Mouse (Mus musculus) liver, postnatal 0 days (tissue): ENCODE data around the gene Gm17657. TPM values are rescaled to one million over a fixed set of nuclear protein-coding genes. Genes with fewer than 3 reads are reported as not detected.
A peak's percentile ranks its signal among the peaks of the same experiment; 100 is the strongest.

Experiments used
- ATAC-seq: fragments of 200-750 bp; cut with Nextera tagmentation; 2 replicates; pipeline ENCODE4 v1.8.0; 2017; ENCODE audit warnings: mild to moderate bottlenecking, moderate library complexity
- DNase-seq: peaks from one replicate; pipeline ENCODE4 v3.0.0-alpha.2; 2016
- H3K27ac ChIP-seq: fragments of 300-500 bp; sonication (generic); 2 replicates; pipeline ENCODE4 v1.5.1; 2014; ENCODE audit warnings: antibody characterized with exemption, moderate library complexity, mild to moderate bottlenecking, low read depth
- H3K27me3 ChIP-seq: fragments of 300-500 bp; sonication (generic); 2 replicates; pipeline ENCODE4 v1.6.1; 2014; ENCODE audit warnings: low read length, control low read depth, mixed read lengths; ENCODE audit not compliant: insufficient read depth
- H3K36me3 ChIP-seq: fragments of 300-500 bp; sonication (generic); replicated peaks from 2 replicates; pipeline ENCODE4 v1.6.1; 2014; ENCODE audit warnings: mild to moderate bottlenecking, control low read depth, low read length, moderate library complexity, mixed read lengths; ENCODE audit not compliant: insufficient read depth
- H3K4me1 ChIP-seq: fragments of 300-500 bp; sonication (generic); 2 replicates; pipeline ENCODE4 v1.6.1; 2014; ENCODE audit warnings: antibody characterized with exemption, mild to moderate bottlenecking, control low read depth; ENCODE audit not compliant: insufficient read depth
- H3K4me2 ChIP-seq: fragments of 300-500 bp; sonication (generic); 2 replicates; pipeline ENCODE4 v1.6.1; 2014; ENCODE audit warnings: low read depth, mild to moderate bottlenecking, low read length, moderate library complexity, mixed read lengths
- H3K4me3 ChIP-seq: fragments of 300-500 bp; sonication (generic); 2 replicates; pipeline ENCODE4 v1.5.1; 2014; ENCODE audit warnings: low read depth, low read length
- H3K9ac ChIP-seq: fragments of 300-500 bp; sonication (generic); replicated peaks from 2 replicates; pipeline ENCODE4 v1.6.1; 2014; ENCODE audit warnings: mild to moderate bottlenecking, moderate library complexity
- H3K9me3 ChIP-seq: fragments of 300-500 bp; sonication (generic); 2 replicates; pipeline ENCODE4 v1.6.1; 2016; ENCODE audit warnings: mild to moderate bottlenecking, control low read depth, low read length, mixed read lengths
- CTCF ChIP-seq: sonication (generic); IDR thresholded peaks from 2 replicates; pipeline ENCODE4 v1.5.1; 2016; ENCODE audit warnings: antibody characterized with exemption, low read depth
- EP300 ChIP-seq: IDR thresholded peaks from 2 replicates; pipeline ENCODE4 v1.6.1; 2016; ENCODE audit warnings: antibody characterized with exemption, low read depth, mild to moderate bottlenecking
- WGBS: fragments of 180-500 bp; shearing (Covaris S2); extraction: QIAGEN DNeasy Blood & Tissue Kit; methylation state at CpG from one replicate; pipeline ENCODE4 v1.1.7; 2014; ENCODE audit not compliant: insufficient replicate concordance; 5-methylcytosine and 5-hydroxymethylcytosine counted together
- polyA plus RNA-seq: library from polyadenylated mRNA; unstranded; fragments of >200 nt; fragmentation: Nextera tagmentation; extraction: Ambion mirVana; gene quantifications from 2 replicates; pipeline ENCODE4 v1.2.1, GENCODE M21; 2015

The Gm17657 gene
- polyA plus RNA-seq, 1 experiment from 2014 or later: not detected

DNA sequence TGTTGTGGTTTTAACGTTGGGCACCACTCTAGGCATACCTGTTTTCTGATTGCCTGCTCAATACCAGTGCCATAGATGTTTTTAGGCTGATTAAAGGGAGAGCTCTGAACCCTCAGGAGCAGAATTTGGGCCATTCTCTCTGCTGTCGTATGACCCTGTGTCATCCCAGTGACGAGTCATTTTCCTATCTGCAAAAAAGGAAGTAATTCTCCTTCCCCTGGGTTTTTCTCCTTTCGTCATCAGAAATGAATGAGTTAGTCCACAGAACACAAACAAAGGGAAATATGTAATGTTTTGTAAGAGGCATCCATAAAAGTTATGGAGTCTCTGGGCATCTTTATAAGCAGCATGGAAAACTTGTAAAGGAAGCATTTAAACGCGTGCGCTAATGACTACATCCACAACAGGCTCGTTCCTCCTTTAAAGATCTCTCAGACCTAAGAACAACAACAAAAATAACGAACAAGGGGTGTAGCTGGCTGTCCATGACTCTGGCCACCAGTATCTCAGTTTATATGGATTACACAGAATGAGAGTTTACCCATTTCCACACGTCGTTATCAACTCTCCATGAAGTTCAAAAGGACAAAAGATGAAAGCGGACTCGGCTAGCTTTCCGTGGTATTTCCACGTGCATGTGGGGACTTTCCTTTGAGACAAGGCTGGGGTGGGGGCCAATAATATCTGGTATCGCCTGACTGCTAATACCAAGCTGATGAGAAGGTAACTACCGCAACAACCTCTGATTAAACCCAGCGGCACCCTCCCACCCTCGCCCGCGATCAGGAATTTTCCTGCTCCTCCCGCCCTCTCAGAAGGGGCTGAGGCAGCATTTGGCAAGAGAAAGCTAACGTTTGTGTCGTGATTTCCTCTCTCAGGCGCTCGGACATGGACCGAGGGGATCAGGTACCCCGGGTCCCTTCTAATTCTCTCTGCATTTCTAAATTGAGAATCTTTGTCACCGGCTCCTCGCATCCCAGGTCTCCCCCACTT is 60.2 kb downstream of the Gm17657 start:
- H3K27me3 ChIP-seq: no peaks in the 10 kb centered on the region
- DNase-seq (peak; percentile 69), ATAC-seq (no peak)
- H3K4me2 ChIP-seq: peak overlapping the region; percentile 88
- no peaks in the 10 kb centered on the region for H3K9me3 ChIP-seq
- WGBS: 2% methylated on average over 30 of the region's 30 CpGs
- H3K9ac ChIP-seq: peak overlapping the region; percentile 90
- H3K4me1 ChIP-seq: peaks cover 31% of the 10 kb centered on the region
- peak overlapping the region; percentile 75 for H3K4me3 ChIP-seq
- peaks cover 22% of the 10 kb centered on the region for H3K36me3 ChIP-seq
- TF ChIP-seq EP300 (no peak), CTCF (no peak)
- peak overlapping the region; percentile 98 for H3K27ac ChIP-seq

DNA sequence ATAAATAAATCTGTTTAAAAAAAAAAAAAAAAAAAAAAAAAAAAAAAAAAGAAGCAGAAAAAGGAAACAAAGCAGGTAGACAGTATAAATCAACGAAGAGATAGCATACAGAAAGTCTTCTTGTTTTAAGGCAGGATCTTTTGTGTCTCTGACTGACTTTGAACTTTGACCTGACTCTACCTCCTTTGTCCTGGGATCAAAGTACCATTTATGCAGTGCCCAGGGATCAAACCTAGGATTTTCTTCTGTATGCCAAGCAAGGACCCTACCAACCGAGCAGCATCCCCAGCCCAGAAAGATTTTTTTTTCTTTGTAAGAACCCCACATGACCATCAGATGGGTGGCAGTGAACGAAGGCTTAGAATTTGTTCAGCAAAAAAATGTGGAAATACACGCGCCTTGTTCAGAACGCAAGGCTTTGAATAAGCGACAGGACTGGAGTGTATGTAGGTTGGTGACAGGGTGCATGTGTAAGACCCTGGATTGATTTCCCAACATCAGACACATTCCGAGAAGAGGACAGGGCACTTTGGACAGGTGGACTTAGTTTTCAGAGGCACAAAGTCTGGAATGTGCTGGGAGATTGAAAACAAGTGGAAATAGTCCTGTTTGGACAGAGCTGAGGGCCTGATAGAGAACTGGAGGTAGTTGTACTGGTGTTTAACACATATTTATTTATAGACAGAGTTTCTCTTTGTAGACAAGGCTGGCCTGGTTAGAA is 61.0 kb downstream of the Gm17657 start:
- H3K4me3 ChIP-seq: peak overlapping the region; percentile 75; the same call in 1 of the 2 replicates

DNA sequence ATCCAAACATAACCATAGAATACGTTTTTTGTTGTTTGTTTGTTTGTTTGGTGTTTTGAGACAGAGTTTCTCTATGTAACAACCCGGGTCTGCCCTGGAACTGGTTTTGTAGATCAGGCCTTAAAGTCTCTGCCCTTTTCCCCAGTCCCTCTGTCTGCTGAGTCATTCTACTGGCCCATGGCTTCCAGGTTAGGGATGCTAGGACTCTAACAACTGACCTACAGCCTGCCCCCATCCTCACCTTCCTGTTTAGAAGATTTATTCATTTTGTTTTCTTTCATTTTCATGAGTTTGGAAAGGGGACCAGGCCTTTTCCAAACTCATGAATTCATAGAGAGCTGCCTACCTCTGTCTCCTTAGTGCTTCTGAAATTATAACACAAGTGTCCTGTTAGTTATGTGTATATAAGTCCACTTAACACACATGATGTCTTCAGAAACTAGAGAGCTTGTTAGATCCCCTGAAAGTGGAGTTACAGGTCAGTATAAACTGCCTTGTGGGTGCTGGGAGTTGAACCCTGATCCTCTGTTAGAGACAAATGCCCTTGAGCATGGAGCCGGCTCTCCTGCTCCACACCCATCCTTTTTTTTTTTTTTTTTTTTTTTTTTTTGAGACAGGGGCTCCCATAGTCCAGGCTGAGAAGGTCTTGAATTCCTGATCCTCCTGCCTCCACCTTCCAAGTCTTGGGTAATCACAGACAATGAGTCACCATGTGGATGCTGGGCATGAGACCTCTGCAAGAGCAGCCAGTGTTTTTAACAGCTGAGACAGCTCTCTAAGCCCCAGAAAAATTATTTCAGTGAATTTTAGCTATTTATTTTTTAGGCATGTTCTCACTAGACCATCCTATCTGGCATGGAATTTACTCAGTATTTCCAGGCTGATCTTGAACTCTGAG is 63.9 kb downstream of the Gm17657 start:
- Histone ChIP-seq H3K27ac (0 out of 2 replicates have a peak overlapping the region, but pooled peaks have one; percentile 29), H3K4me2 (no peak overlapping the region), H3K36me3 (no peaks in the 10 kb centered on the region), H3K9me3 (0 out of 2 replicates have a peak, but pooled peaks cover 2% of the 10 kb centered on the region), H3K27me3 (no peaks in the 10 kb centered on the region), H3K4me3 (no peak overlapping the region), H3K9ac (no peak overlapping the region), H3K4me1 (peaks cover 29% of the 10 kb centered on the region)
- TF ChIP-seq EP300 (no peak), CTCF (no peak)
- ATAC-seq: no peak
- DNase-seq: no peak
- 71% methylated on average over 3 of the region's 3 CpGs for WGBS

More for the DNA sequence above, 61.0 kb downstream of the Gm17657 start:
- peak; percentile 85 for TF ChIP-seq EP300
- no peak for TF ChIP-seq CTCF
- ATAC-seq (peak; percentile 15), DNase-seq (peak; percentile 42)
- Histone ChIP-seq H3K36me3 (peaks cover 13% of the 10 kb centered on the region), H3K9me3 (no peaks in the 10 kb centered on the region), H3K4me2 (peak overlapping the region; percentile 88), H3K27me3 (no peaks in the 10 kb centered on the region), H3K27ac (peak overlapping the region; percentile 98), H3K9ac (peak overlapping the region; percentile 90), H3K4me1 (peaks cover 27% of the 10 kb centered on the region)
- 68% methylated on average over 8 of the region's 8 CpGs for WGBS

DNA sequence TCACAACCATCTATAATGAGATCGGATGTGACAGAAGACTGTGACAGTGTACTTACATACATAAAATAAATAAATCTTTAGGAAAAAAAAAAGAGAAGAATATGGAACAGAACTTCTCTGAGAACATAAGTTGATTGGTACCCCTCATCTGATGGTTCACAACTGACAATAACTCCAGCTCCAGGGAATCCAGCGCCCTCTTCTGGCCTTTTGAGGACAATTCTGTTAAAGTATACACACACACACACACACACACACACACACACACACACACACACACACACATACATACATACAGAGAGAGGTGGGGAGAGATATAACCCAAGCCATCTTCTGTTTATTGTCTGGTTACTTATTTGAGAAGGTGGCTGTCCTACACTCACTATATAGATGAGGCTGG is 65.0 kb downstream of the Gm17657 start:
- no peak overlapping the region for H3K4me3 ChIP-seq
- no peaks in the 10 kb centered on the region for H3K36me3 ChIP-seq
- H3K27me3 ChIP-seq: no peaks in the 10 kb centered on the region
- ATAC-seq (no peak), DNase-seq (no peak)
- TF ChIP-seq CTCF (no peak), EP300 (no peak)
- peaks cover 29% of the 10 kb centered on the region for H3K4me1 ChIP-seq
- 89% methylated on average over 2 of the region's 2 CpGs for WGBS
- 0 out of 2 replicates have a peak, but pooled peaks cover 2% of the 10 kb centered on the region for H3K9me3 ChIP-seq
- no peak overlapping the region for H3K27ac ChIP-seq
- H3K9ac ChIP-seq: no peak overlapping the region
- no peak overlapping the region for H3K4me2 ChIP-seq

DNA sequence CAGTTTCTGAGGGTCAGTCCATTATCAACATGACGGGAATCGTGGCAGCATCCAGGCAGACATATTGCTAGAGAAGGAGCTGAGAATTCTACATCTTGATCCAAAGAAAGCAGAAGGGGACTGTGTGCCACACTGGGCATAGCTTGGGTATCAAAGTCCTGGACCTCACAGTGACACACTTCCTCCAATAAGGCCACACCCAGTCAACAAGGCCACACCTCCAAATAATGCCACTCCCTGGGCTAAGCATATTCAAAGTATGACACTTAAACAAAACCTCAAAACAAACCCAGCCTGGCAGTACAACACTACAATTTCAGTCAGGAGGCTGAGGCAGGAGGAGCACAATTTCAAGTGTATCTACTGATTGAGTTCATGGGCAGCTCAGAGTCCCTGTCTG is 66.2 kb downstream of the Gm17657 start:
- no peak overlapping the region for H3K4me2 ChIP-seq
- no peak overlapping the region for H3K4me3 ChIP-seq
- 0 out of 2 replicates have a peak, but pooled peaks cover 2% of the 10 kb centered on the region for H3K9me3 ChIP-seq
- H3K27me3 ChIP-seq: no peaks in the 10 kb centered on the region
- peaks cover 18% of the 10 kb centered on the region for H3K4me1 ChIP-seq
- 97% methylated on average over 2 of the region's 2 CpGs for WGBS
- no peak overlapping the region for H3K9ac ChIP-seq
- H3K36me3 ChIP-seq: no peaks in the 10 kb centered on the region
- H3K27ac ChIP-seq: no peak overlapping the region
- ATAC-seq: no peak
- no peak for DNase-seq
- TF ChIP-seq EP300: no peak
- TF ChIP-seq CTCF: no peak
